Mouse (Mus musculus): ENCODE measurements around the gene Art4. TPM values are rescaled to one million over a fixed set of nuclear protein-coding genes. Genes with fewer than 3 reads are reported as not detected.

Art4 gene
- polyA plus RNA-seq, 1 experiment, result 0.96 TPM

GRCm38 (mm10) chr6:136801274-136801673 lies 56.3 kb downstream of the Art4 start:
- H3K27me3 ChIP-seq (ENCODE audit: control insufficient read depth, insufficient read depth, low read length), result no peaks in the 10 kb centered on the region
- H3K36me3 ChIP-seq (ENCODE audit: control insufficient read depth, insufficient read depth, low read length), result no peaks in the 10 kb centered on the region
- H3K4me1 ChIP-seq (ENCODE audit: control insufficient read depth, insufficient read depth, low read length), result peaks cover 4% of the 10 kb centered on the region
- H3K4me3 ChIP-seq (ENCODE audit: control insufficient read depth, low read depth, low read length), result no peak overlapping the region
- TF ChIP-seq CTCF (IDR thresholded peaks at IDR 0.05; ENCODE audit: control insufficient read depth, insufficient read depth, insufficient replicate concordance, low read depth, low read length), result no peak
- no peak for TF ChIP-seq POLR2A (IDR thresholded peaks at IDR 0.05; ENCODE audit: control insufficient read depth, low read depth, low read length)
- no peak overlapping the region for H3K27ac ChIP-seq (ENCODE audit: control insufficient read depth, insufficient read depth, low read depth, low read length)

- H3K36me3 ChIP-seq (ENCODE audit: control insufficient read depth, insufficient read depth, low read length), result no peaks in the 10 kb centered on the region
- no peak for TF ChIP-seq POLR2A (IDR thresholded peaks at IDR 0.05; ENCODE audit: control insufficient read depth, low read depth, low read length)
- TF ChIP-seq CTCF (IDR thresholded peaks at IDR 0.05; ENCODE audit: control insufficient read depth, insufficient read depth, insufficient replicate concordance, low read depth, low read length), result no peak
- H3K27ac ChIP-seq (ENCODE audit: control insufficient read depth, insufficient read depth, low read depth, low read length), result no peak overlapping the region
- H3K27me3 ChIP-seq (ENCODE audit: control insufficient read depth, insufficient read depth, low read length), result no peaks in the 10 kb centered on the region
- H3K4me3 ChIP-seq (ENCODE audit: control insufficient read depth, low read depth, low read length), result no peak overlapping the region
- H3K4me1 ChIP-seq (ENCODE audit: control insufficient read depth, insufficient read depth, low read length), result peaks cover 4% of the 10 kb centered on the region
These were observed 56.8 kb downstream of the Art4 start for GRCm38 (mm10) chr6:136800710-136801109.

Other genes with a start within 250 kb of the Art4 start
- 47.4 and 53.7 TPM in 2 replicates for gene Plbd1, start 195.8 kb downstream of the Art4 start, polyA plus RNA-seq (2012; rRNA removed)
- gene Gucy2c, start 76.0 kb downstream of the Art4 start, polyA plus RNA-seq (2012; rRNA removed), result 0.16 and 0.33 TPM in 2 replicates
- gene Hist4h4, start 53.3 kb downstream of the Art4 start, polyA plus RNA-seq (2012; rRNA removed), result 0.96 and 0.99 TPM in 2 replicates
- 34.2 and 47.7 TPM in 2 replicates for gene H2afj, start 49.5 kb downstream of the Art4 start, polyA plus RNA-seq (2012; rRNA removed)
- 150 and 168 TPM in 2 replicates for gene BC049715, start 30.1 kb downstream of the Art4 start, polyA plus RNA-seq (2012; rRNA removed)
- gene Wbp11, start 29.5 kb downstream of the Art4 start, polyA plus RNA-seq (2012; rRNA removed), result 236 and 252 TPM in 2 replicates
- 0.22 TPM in 1 of 2 replicates, not detected in the other for gene Smco3, start 22.3 kb downstream of the Art4 start, polyA plus RNA-seq (2012; rRNA removed)
- 51.0 and 80.5 TPM in 2 replicates for gene Mgp, start 18.1 kb upstream of the Art4 start, polyA plus RNA-seq (2012; rRNA removed)
- gene Erp27, start 64.4 kb upstream of the Art4 start, polyA plus RNA-seq (2012; rRNA removed), result 0.09 TPM in 1 of 2 replicates, not detected in the other
- 2.2 and 6.5 TPM in 2 replicates for gene Pde6h, start 66.1 kb upstream of the Art4 start, polyA plus RNA-seq (2012; rRNA removed)
- gene Arhgdib, start 84.2 kb upstream of the Art4 start, polyA plus RNA-seq (2012; rRNA removed), result 5.4 and 5.8 TPM in 2 replicates

Data from testis, adult 2 months (tissue).